Mouse (Mus musculus) frontal cortex, postnatal 36 days (tissue): ENCODE results near the gene Ccdc83.
"Not testable (repeated sequence)": the region's sequence is repeated elsewhere in the genome, so short reads cannot be mapped to it uniquely, and the experiment has no call there.

Source experiments
- DNase-seq, 2 experiments: peaks; one replicate each; pipeline ENCODE4 v3.0.0; 2022; ENCODE audit warnings: low spot score in 2 of 2

Ccdc83 gene

GRCm38 (mm10) chr7:90261902-90262599 lies 3.5 kb downstream of the Ccdc83 start:
- DNase-seq = no peak

- no peak for DNase-seq
Observed at GRCm38 (mm10) chr7:90259899-90260298, 5.7 kb downstream of the Ccdc83 start.

GRCm38 (mm10) chr7:90258701-90259100 lies 6.9 kb downstream of the Ccdc83 start:
- no peak for DNase-seq

GRCm38 (mm10) chr7:90252946-90253345 lies 12.6 kb downstream of the Ccdc83 start:
- DNase-seq = peak in 1 of 2 experiments; percentile 17

- no peak for DNase-seq
Observed at GRCm38 (mm10) chr7:90243643-90244042, 21.9 kb downstream of the Ccdc83 start.

GRCm38 (mm10) chr7:90243151-90243550 lies 22.4 kb downstream of the Ccdc83 start:
- DNase-seq = no peak

- DNase-seq = no peak
Observed at GRCm38 (mm10) chr7:90236289-90236905, 29.2 kb downstream of the Ccdc83 start.

GRCm38 (mm10) chr7:90233921-90234320 lies 31.7 kb downstream of the Ccdc83 start:
- no peak for DNase-seq

- peak; percentile 24 to 42 for DNase-seq
Observed at GRCm38 (mm10) chr7:90231431-90231830, 34.1 kb downstream of the Ccdc83 start.

- not testable (repeated sequence) for DNase-seq
Observed at GRCm38 (mm10) chr7:90228884-90229283, 36.7 kb downstream of the Ccdc83 start.

GRCm38 (mm10) chr7:90228075-90228474 lies 37.5 kb downstream of the Ccdc83 start:
- DNase-seq = no peak

GRCm38 (mm10) chr7:90221487-90221886 lies 44.1 kb downstream of the Ccdc83 start:
- DNase-seq = no peak

- DNase-seq = no peak
Observed at GRCm38 (mm10) chr7:90218122-90218521, 47.5 kb downstream of the Ccdc83 start.

GRCm38 (mm10) chr7:90216511-90216910 lies 49.1 kb downstream of the Ccdc83 start:
- DNase-seq = peak in 1 of 2 experiments; percentile 27

- no peak for DNase-seq
Observed at GRCm38 (mm10) chr7:90210947-90211346, 54.6 kb downstream of the Ccdc83 start.

- no peak for DNase-seq
Observed at GRCm38 (mm10) chr7:90210116-90210515, 55.5 kb downstream of the Ccdc83 start.

GRCm38 (mm10) chr7:90203914-90204313 lies 61.7 kb downstream of the Ccdc83 start:
- no peak for DNase-seq

- no peak for DNase-seq
Observed at GRCm38 (mm10) chr7:90201877-90202465, 63.6 kb downstream of the Ccdc83 start.

- no peak for DNase-seq
Observed at GRCm38 (mm10) chr7:90200251-90200650, 65.3 kb downstream of the Ccdc83 start.

- no peak for DNase-seq
Observed at GRCm38 (mm10) chr7:90180635-90181034, 84.9 kb downstream of the Ccdc83 start.

GRCm38 (mm10) chr7:90175576-90175975 lies 90.0 kb downstream of the Ccdc83 start:
- DNase-seq = no peak
